Comparison of ENCODE assay signal across 12 mouse cellular contexts in the genomic region with DNA sequence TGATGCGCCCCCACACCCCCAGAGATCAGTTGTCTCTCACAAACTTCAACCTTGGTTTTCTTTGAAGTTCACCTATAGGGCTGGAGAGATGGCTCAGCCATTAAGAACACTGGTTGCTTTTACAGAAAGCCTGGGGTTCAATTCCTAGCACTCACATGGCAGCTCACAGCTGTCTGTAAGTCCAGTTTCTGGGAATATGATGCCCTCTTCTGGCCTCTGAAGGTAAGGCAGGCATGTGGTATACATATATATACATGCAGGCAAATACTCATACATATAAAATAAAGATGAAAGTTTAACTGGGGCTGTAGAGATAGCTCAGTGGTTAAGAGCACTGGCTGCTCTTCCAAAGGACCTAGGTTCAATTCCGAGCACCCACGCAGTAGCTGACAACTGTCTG. TPM values are rescaled to one million over a fixed set of nuclear protein-coding genes. Genes with fewer than 3 reads are reported as not detected.
DNase-seq lines count a peak whose midpoint lies in the region; ATAC-seq and TF ChIP-seq lines count a peak whose summit lies in the region.
"Had no signal": no experiment of that assay in that cellular context is flagged by ENCODE, and none has a peak within 500 bp of the region (broad histone marks: within the 10 kb centered on the region; RNA-seq: fewer than 3 reads in every experiment).

No protein-coding gene starts in this region.

- H3K4me1 ChIP-seq in heart, embryonic 10.5 days, result peaks cover 32% of the 10 kb centered on the region
- peaks cover 14% of the 10 kb centered on the region for H3K4me1 ChIP-seq in heart, embryonic 12.5 days (replicated peaks)
- H3K4me1 ChIP-seq in liver, embryonic 14.5 days (replicated peaks; ENCODE audit: control insufficient read depth in 2 of 2, insufficient read depth in 2 of 2, low read length in 1 of 2), result peaks cover 0 to 3% of the 10 kb centered on the region in 2 experiments; a peak in 2 of 4 replicates
- peaks cover 15% of the 10 kb centered on the region for H3K4me1 ChIP-seq in liver, embryonic 12.5 days
- H3K4me1 ChIP-seq: neural tube, embryonic 12.5 days had no signal

- 0 out of 2 replicates have a peak overlapping the region, but pooled peaks have one; percentile 65 for H3K27ac ChIP-seq in heart, embryonic 10.5 days
- H3K27ac ChIP-seq in heart, embryonic 12.5 days (ENCODE audit: poor library complexity, severe bottlenecking), result no peak overlapping the region
- no peak overlapping the region for H3K27ac ChIP-seq in liver, embryonic 14.5 days
- no peak overlapping the region for H3K27ac ChIP-seq in liver, embryonic 12.5 days
- H3K27ac ChIP-seq: midbrain, embryonic 13.5 days; neural tube, embryonic 12.5 days had no signal

- 85% methylated on average over 3 of the region's 3 CpGs for WGBS in heart, embryonic 10.5 days
- WGBS in heart, embryonic 12.5 days, result 89% methylated on average over 3 of the region's 3 CpGs
- WGBS in liver, embryonic 14.5 days (ENCODE audit: insufficient replicate concordance), result 66% methylated on average over 3 of the region's 3 CpGs
- 75% methylated on average over 3 of the region's 3 CpGs for WGBS in liver, embryonic 12.5 days (ENCODE audit: insufficient replicate concordance)

- no peak for TF ChIP-seq POLR2A in brain, embryonic 14.5 days (IDR thresholded peaks at IDR 0.05; ENCODE audit: borderline replicate concordance, extremely low read depth, insufficient read depth, insufficient read length, poor library complexity, severe bottlenecking)

- peak; percentile 43 for TF ChIP-seq CTCF in liver, embryonic 14.5 days (IDR thresholded peaks at IDR 0.05; ENCODE audit: low read depth)
- peak; percentile 11; the same call in 1 of the 2 replicates for TF ChIP-seq CTCF in brain, embryonic 14.5 days (IDR thresholded peaks at IDR 0.05; ENCODE audit: borderline replicate concordance, extremely low read depth, insufficient read depth, insufficient read length)

- H3K4me3 ChIP-seq in heart, embryonic 10.5 days, result no peak overlapping the region
- no peak overlapping the region for H3K4me3 ChIP-seq in heart, embryonic 12.5 days
- no peak overlapping the region for H3K4me3 ChIP-seq in liver, embryonic 14.5 days (ENCODE audit: insufficient read depth in 1 of 2, low read depth in 2 of 2, low read length in 2 of 2)
- H3K4me3 ChIP-seq in liver, embryonic 12.5 days, result no peak overlapping the region
- H3K4me3 ChIP-seq: midbrain, embryonic 13.5 days; neural tube, embryonic 12.5 days had no signal

- H3K36me3 ChIP-seq in heart, embryonic 10.5 days, result no peaks in the 10 kb centered on the region
- no peaks in the 10 kb centered on the region for H3K36me3 ChIP-seq in heart, embryonic 12.5 days
- no peaks in the 10 kb centered on the region for H3K36me3 ChIP-seq in liver, embryonic 14.5 days (replicated peaks; ENCODE audit: control insufficient read depth, insufficient read depth, low read depth)
- no peaks in the 10 kb centered on the region for H3K36me3 ChIP-seq in liver, embryonic 12.5 days
- H3K36me3 ChIP-seq: midbrain, embryonic 13.5 days; neural tube, embryonic 12.5 days had no signal

- no peak overlapping the region for H3K9ac ChIP-seq in heart, embryonic 12.5 days
- no peak overlapping the region for H3K9ac ChIP-seq in liver, embryonic 14.5 days (replicated peaks)
- no peak overlapping the region for H3K9ac ChIP-seq in liver, embryonic 12.5 days
- H3K9ac ChIP-seq: midbrain, embryonic 13.5 days; neural tube, embryonic 12.5 days had no signal

- no peak for DNase-seq in heart, embryonic 10.5 days (ENCODE audit: low spot score)
- no peak for DNase-seq in liver, embryonic 14.5 days (ENCODE audit: low read depth in 3 of 3, low spot score in 3 of 3)
- peak; percentile 34 for DNase-seq in A20 (ENCODE audit: low read depth, low spot score)
- no peak for DNase-seq in brain, embryonic 14.5 days (ENCODE audit: low read depth)
- DNase-seq in urinary bladder, adult 2 months (ENCODE audit: low spot score), result no peak
- no peak for DNase-seq in adrenal gland, adult 2 months
- DNase-seq: cerebellum, adult 2 months; lung, adult 18-20 months had no signal

- ATAC-seq in heart, embryonic 12.5 days (ENCODE audit: insufficient number of reproducible peaks, low FRiP score), result no peak
- no peak for ATAC-seq in liver, embryonic 14.5 days (ENCODE audit: insufficient read depth)
- ATAC-seq in liver, embryonic 12.5 days, result no peak
- ATAC-seq: midbrain, embryonic 13.5 days had no signal

- 0 out of 2 replicates have a peak, but pooled peaks cover 6% of the 10 kb centered on the region for H3K27me3 ChIP-seq in heart, embryonic 10.5 days (ENCODE audit: insufficient read depth, poor library complexity, severe bottlenecking)
- H3K27me3 ChIP-seq in heart, embryonic 12.5 days (replicated peaks), result no peaks in the 10 kb centered on the region
- H3K27me3 ChIP-seq in liver, embryonic 14.5 days (ENCODE audit: control insufficient read depth, insufficient read depth, low read length), result no peaks in the 10 kb centered on the region
- peaks cover 8% of the 10 kb centered on the region; the same call in 1 of the 2 replicates for H3K27me3 ChIP-seq in liver, embryonic 12.5 days (replicated peaks)
- H3K27me3 ChIP-seq: midbrain, embryonic 13.5 days; neural tube, embryonic 12.5 days had no signal

- no peaks in the 10 kb centered on the region for H3K9me3 ChIP-seq in heart, embryonic 10.5 days
- no peaks in the 10 kb centered on the region for H3K9me3 ChIP-seq in heart, embryonic 12.5 days (replicated peaks)
- H3K9me3 ChIP-seq in liver, embryonic 14.5 days (ENCODE audit: control insufficient read depth, low read length), result no peaks in the 10 kb centered on the region
- no peaks in the 10 kb centered on the region for H3K9me3 ChIP-seq in liver, embryonic 12.5 days (replicated peaks)
- H3K9me3 ChIP-seq: neural tube, embryonic 12.5 days had no signal

- no peak for TF ChIP-seq EP300 in liver, embryonic 14.5 days (IDR thresholded peaks at IDR 0.05; ENCODE audit: low read depth)

- no peak overlapping the region for H3K4me2 ChIP-seq in heart, embryonic 12.5 days
- H3K4me2 ChIP-seq in liver, embryonic 14.5 days (ENCODE audit: low read depth), result no peak overlapping the region
- H3K4me2 ChIP-seq in liver, embryonic 12.5 days, result no peak overlapping the region
- H3K4me2 ChIP-seq: midbrain, embryonic 13.5 days; neural tube, embryonic 12.5 days had no signal

RNA-seq across cellular contexts. Expression of a gene that starts 56.4 kb away (rescaled TPM):
- polyA plus RNA-seq in heart, embryonic 10.5 days (2016; fragmentation: Nextera tagmentation; extraction: Ambion mirVana), result 17.8 and 23.3 TPM in 2 replicates
- polyA plus RNA-seq in heart, embryonic 12.5 days (2016; fragmentation: Nextera tagmentation; extraction: Ambion mirVana), result 17.0 and 18.6 TPM in 2 replicates
- polyA plus RNA-seq in liver, embryonic 14.5 days (2012; rRNA removed), result 4.1 and 4.4 TPM in 2 replicates
- polyA plus RNA-seq in liver, embryonic 14.5 days (2014; fragmentation: Nextera tagmentation; extraction: Ambion mirVana), result 3.2 and 3.5 TPM in 2 replicates
- 9.7 and 10.0 TPM in 2 replicates for polyA plus RNA-seq in liver, embryonic 12.5 days (2016; fragmentation: Nextera tagmentation; extraction: Ambion mirVana)
- 31.6 and 71.5 TPM in 2 replicates for polyA plus RNA-seq in brain, embryonic 14.5 days (2012; rRNA removed)
- polyA plus RNA-seq in urinary bladder, adult 2 months (2012; rRNA removed), result 24.5 and 61.9 TPM in 2 replicates
- total RNA-seq in adrenal gland, adult 2 months (2021), result 100 to 1,000 TPM; 149 to 340 TPM
- polyA plus RNA-seq in adrenal gland, adult 2 months (2012; rRNA removed), result 183 and 229 TPM in 2 replicates
